Mouse (Mus musculus): ENCODE data around the gene Rnf44.

GRCm38 (mm10) chr13:54635011-54635410 is 58.7 kb downstream of the Rnf44 start:
- TF ChIP-seq HCFC1 (IDR thresholded peaks at IDR 0.05; ENCODE audit: borderline replicate concordance, insufficient read depth, low read length) (no peak), ZNF384 (IDR thresholded peaks at IDR 0.05; ENCODE audit: low read depth, low read length) (no peak), CHD2 (IDR thresholded peaks at IDR 0.05; ENCODE audit: low read depth, low read length) (no peak), MAFK (IDR thresholded peaks at IDR 0.05; ENCODE audit: insufficient read depth, low read depth, low read length) (no peak), ZC3H11A (IDR thresholded peaks at IDR 0.05; ENCODE audit: borderline replicate concordance, low read depth, low read length) (no peak)

Measured in ES-E14 (cell line).